Mouse (Mus musculus) G1E (cell line): ENCODE results near the gene Nckap5l. TPM values are rescaled to one million over a fixed set of nuclear protein-coding genes. Genes with fewer than 3 reads are reported as not detected.
"Not testable (repeated sequence)": the region's sequence is repeated elsewhere in the genome, so short reads cannot be mapped to it uniquely, and the experiment has no call there.

Source experiments
- ATAC-seq: 2 replicates; pipeline ENCODE4 v1.8.0; 2016; ENCODE audit warnings: mild to moderate bottlenecking; ENCODE audit not compliant: insufficient number of reproducible peaks, poor library complexity, low FRiP score, severe bottlenecking; ENCODE audit errors: extremely low read depth
- DNase-seq: peaks from one replicate; pipeline ENCODE4 v3.0.0; 2012; ENCODE audit warnings: low spot score
- H3K27me3 ChIP-seq: 2 replicates; pipeline ENCODE4 v1.6.1; 2012; ENCODE audit warnings: mild to moderate bottlenecking, low read length, inconsistent platforms; ENCODE audit not compliant: insufficient read depth
- H3K36me3 ChIP-seq: replicated peaks from 2 replicates; pipeline ENCODE3; 2012; ENCODE audit warnings: mild to moderate bottlenecking, inconsistent platforms
- H3K4me1 ChIP-seq: 2 replicates; pipeline ENCODE4 v1.6.1; 2012; ENCODE audit warnings: low read depth, low read length, inconsistent platforms, mixed read lengths; ENCODE audit not compliant: insufficient read depth
- H3K4me3 ChIP-seq: 2 replicates; pipeline ENCODE4 v1.5.1; 2012; ENCODE audit warnings: low read depth, mild to moderate bottlenecking, inconsistent platforms, low read length, moderate library complexity, mixed read lengths
- H3K9me3 ChIP-seq: replicated peaks from 2 replicates; pipeline ENCODE4 v1.6.1; 2012; ENCODE audit warnings: inconsistent platforms
- CTCF ChIP-seq: IDR thresholded peaks from 2 replicates; pipeline ENCODE4 v1.5.1; 2012; ENCODE audit warnings: low read depth, low read length, inconsistent platforms, mixed read lengths
- GATA1 ChIP-seq: IDR thresholded peaks from 2 replicates; pipeline ENCODE4 v1.6.1; 2012; ENCODE audit warnings: borderline replicate concordance, low read length, inconsistent platforms, mixed read lengths
- GATA2 ChIP-seq: IDR thresholded peaks from 2 replicates; pipeline ENCODE4 v1.6.1; 2012; ENCODE audit warnings: low read depth, low read length, inconsistent platforms, borderline replicate concordance
- POLR2AphosphoS5 ChIP-seq: IDR thresholded peaks from 2 replicates; pipeline ENCODE4 v1.6.1; 2012; ENCODE audit warnings: low read depth, low read length, inconsistent platforms; ENCODE audit not compliant: insufficient replicate concordance
- TAL1 ChIP-seq: conservative IDR thresholded peaks from 2 replicates; pipeline ENCODE4 v1.6.1; 2012; ENCODE audit warnings: low read depth, low read length, inconsistent platforms, mixed read lengths
- polyA plus RNA-seq: library from polyadenylated mRNA; stranded (reverse); fragments of >175 nt; gene quantifications from 2 replicates; pipeline ENCODE4 v1.2.3, GENCODE M21; 2012
- total RNA-seq, 2 experiments: library from RNA; stranded (forward) in 1 of 2; stranded (reverse) in 1 of 2; fragments of 200-1000 nt in 1 of 2; fragments of >200 nt in 1 of 2; fragmentation: Nextera tagmentation in 1 of 2; gene quantifications; 2 replicates each; pipeline ENCODE4 v1.2.3; 2014 to 2017

Nckap5l gene
- total and polyA plus RNA-seq, 3 experiments, result 0.60 to 16.1 (median 15.2) TPM

GRCm38 (mm10) chr15:99386796-99387195, 70.8 kb downstream of the Nckap5l start:
- Histone ChIP-seq H3K9me3 (no peaks in the 10 kb centered on the region), H3K36me3 (no peaks in the 10 kb centered on the region), H3K4me1 (peaks cover 12% of the 10 kb centered on the region), H3K27me3 (no peaks in the 10 kb centered on the region), H3K4me3 (no peak overlapping the region)
- no peak for DNase-seq
- no peak for ATAC-seq
- TF ChIP-seq GATA1, result no peak
- no peak for TF ChIP-seq TAL1
- TF ChIP-seq POLR2AphosphoS5, result no peak
- TF ChIP-seq GATA2, result no peak

- not testable (repeated sequence) for H3K27me3 ChIP-seq, DNase-seq, H3K4me1 ChIP-seq, ATAC-seq, H3K36me3 ChIP-seq, H3K9me3 ChIP-seq, H3K4me3 ChIP-seq
Measured at GRCm38 (mm10) chr15:99386110-99386509, 71.4 kb downstream of the Nckap5l start.

- ATAC-seq (no peak), DNase-seq (no peak)
- peaks cover 5% of the 10 kb centered on the region for H3K9me3 ChIP-seq
- no peaks in the 10 kb centered on the region for H3K27me3 ChIP-seq
- H3K4me3 ChIP-seq, result no peak overlapping the region
- TF ChIP-seq CTCF, result no peak
- TF ChIP-seq POLR2AphosphoS5, result no peak
- no peak for TF ChIP-seq TAL1
- TF ChIP-seq GATA1, result no peak
- TF ChIP-seq GATA2, result no peak
- no peaks in the 10 kb centered on the region for H3K36me3 ChIP-seq
- peaks cover 7% of the 10 kb centered on the region; the same call in 1 of the 2 replicates for H3K4me1 ChIP-seq
Measured at GRCm38 (mm10) chr15:99384071-99384470, 73.5 kb downstream of the Nckap5l start.

DNA sequence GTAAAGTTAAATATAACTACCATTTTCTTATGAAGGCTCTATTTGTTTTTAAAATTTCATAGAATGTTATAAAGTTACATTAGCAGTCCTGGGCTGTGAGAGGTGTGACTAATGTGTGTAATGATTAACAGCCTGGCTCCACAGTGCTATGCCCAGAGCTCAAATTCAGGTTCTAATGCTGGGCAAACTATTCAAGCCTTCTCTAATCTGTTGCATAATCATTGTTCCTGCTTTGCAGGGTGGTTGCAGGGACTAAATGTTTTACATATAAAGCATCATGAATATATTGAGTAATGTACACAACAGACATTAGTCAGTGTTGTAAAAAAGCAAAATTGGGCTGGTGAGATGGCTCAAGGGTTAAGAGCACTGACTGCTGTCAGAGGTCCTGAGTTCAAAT, 74.7 kb downstream of the Nckap5l start:
- ATAC-seq, result no peak

GRCm38 (mm10) chr15:99376240-99376639, 81.3 kb downstream of the Nckap5l start:
- Histone ChIP-seq H3K4me3 (no peak overlapping the region), H3K36me3 (no peaks in the 10 kb centered on the region), H3K9me3 (peaks cover 8% of the 10 kb centered on the region), H3K4me1 (no peaks in the 10 kb centered on the region), H3K27me3 (peaks cover 4% of the 10 kb centered on the region; the same call in 1 of the 2 replicates)
- ATAC-seq (no peak), DNase-seq (no peak)
- TF ChIP-seq GATA1 (no peak), GATA2 (no peak), POLR2AphosphoS5 (no peak), CTCF (no peak), TAL1 (no peak)

More for the DNA sequence above, 74.7 kb downstream of the Nckap5l start:
- no peaks in the 10 kb centered on the region for H3K36me3 ChIP-seq
- DNase-seq, result no peak
- no peak overlapping the region for H3K4me3 ChIP-seq
- H3K4me1 ChIP-seq, result peaks cover 4% of the 10 kb centered on the region; the same call in 1 of the 2 replicates
- no peak for TF ChIP-seq GATA1
- TF ChIP-seq TAL1, result no peak
- TF ChIP-seq GATA2, result no peak
- no peak for TF ChIP-seq CTCF
- no peak for TF ChIP-seq POLR2AphosphoS5
- peaks cover 8% of the 10 kb centered on the region for H3K9me3 ChIP-seq
- no peaks in the 10 kb centered on the region for H3K27me3 ChIP-seq

- no peak for DNase-seq
- TF ChIP-seq TAL1 (no peak), CTCF (no peak), GATA1 (no peak), GATA2 (no peak), POLR2AphosphoS5 (no peak)
- H3K9me3 ChIP-seq, result peaks cover 4% of the 10 kb centered on the region
- H3K4me1 ChIP-seq, result no peaks in the 10 kb centered on the region
- H3K4me3 ChIP-seq, result no peak overlapping the region
- no peaks in the 10 kb centered on the region for H3K36me3 ChIP-seq
- H3K27me3 ChIP-seq, result peaks cover 4% of the 10 kb centered on the region; the same call in 1 of the 2 replicates
- no peak for ATAC-seq
Measured at GRCm38 (mm10) chr15:99375581-99375980, 82.0 kb downstream of the Nckap5l start.

- H3K4me1 ChIP-seq, result no peaks in the 10 kb centered on the region
- no peaks in the 10 kb centered on the region for H3K36me3 ChIP-seq
- H3K9me3 ChIP-seq, result peaks cover 3% of the 10 kb centered on the region
- no peak for ATAC-seq
- TF ChIP-seq GATA2, result no peak
- TF ChIP-seq GATA1, result no peak
- no peak for TF ChIP-seq TAL1
- no peak for TF ChIP-seq CTCF
- no peak for TF ChIP-seq POLR2AphosphoS5
- no peak for DNase-seq
- no peak overlapping the region for H3K4me3 ChIP-seq
- peaks cover 4% of the 10 kb centered on the region; the same call in 1 of the 2 replicates for H3K27me3 ChIP-seq
Measured at GRCm38 (mm10) chr15:99375036-99375435, 82.5 kb downstream of the Nckap5l start.
